Mouse (Mus musculus): ENCODE results near the gene Gm20696.

The Gm20696 gene

DNA sequence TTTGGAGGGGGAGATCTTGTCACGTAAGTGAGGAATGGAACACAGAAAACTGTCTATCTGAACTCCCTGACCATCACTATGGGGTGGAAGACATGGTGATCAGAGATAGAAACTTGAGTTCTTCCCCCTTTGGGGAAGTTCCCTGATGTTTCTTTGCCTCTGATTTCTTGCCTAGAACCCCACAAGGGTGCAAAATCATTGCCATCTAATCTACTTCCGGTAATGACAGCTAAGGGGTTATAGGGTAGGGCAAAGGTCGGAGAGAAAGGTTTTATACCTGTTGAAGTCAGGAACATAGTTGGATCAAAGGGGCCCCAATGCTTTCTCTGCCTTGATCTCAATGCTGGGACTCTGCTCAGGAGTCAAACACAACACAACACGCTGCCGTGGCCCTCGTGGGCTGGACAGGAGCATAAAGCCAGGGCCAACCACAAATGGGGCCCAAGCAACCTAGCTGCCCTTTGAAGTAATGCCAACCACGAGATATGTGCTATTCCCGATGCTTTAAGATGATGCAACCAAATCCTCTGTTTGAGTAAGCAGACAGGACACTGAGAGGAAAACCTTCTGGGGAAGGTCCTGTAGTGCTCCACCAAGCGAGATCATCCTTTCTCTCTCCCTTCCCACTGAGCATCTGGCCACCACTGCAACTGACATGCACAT lies 307.4 kb downstream of the Gm20696 start:
- DNase-seq (ENCODE audit: low spot score): peak; percentile 77

DNA sequence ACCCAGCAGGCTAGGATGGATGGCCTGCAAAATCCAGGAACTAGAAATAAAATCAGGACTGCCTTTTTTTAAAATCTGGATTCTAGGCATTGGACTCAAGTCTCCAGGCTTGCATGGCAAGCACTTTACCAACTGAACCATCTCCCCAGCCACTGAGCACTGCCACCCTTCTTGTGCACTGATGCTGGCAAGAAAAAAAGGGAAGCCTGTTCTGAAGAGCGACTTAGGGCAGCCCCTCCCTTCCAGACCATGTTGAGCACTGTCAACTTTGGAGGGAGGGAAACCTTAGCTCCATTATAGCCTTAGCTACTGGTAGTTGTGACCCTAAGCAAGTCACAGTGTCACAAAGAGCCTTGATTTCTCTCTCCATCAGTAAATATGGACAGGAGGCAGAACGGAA lies 308.7 kb downstream of the Gm20696 start:
- DNase-seq (ENCODE audit: low spot score): no peak

DNA sequence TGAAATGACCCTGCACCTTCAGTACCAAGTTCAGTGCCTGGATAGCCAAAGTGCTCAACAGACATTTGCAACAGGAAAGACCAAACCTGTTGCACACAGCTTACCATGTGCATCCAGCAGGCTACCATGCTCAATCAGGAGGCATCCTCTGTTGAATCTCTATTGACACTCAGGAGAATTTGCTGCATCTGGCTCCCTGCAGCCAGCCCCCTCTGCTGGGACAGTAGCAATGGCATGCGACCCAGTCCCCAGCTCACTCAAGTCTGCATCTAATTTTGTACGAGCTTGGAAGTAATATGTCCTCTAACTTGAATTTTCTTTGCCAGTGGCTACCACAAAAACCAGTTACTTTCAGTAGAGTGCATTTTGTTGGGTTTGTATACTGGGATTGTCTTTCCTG lies 312.3 kb downstream of the Gm20696 start:
- no peak for DNase-seq (ENCODE audit: low spot score)

GRCm38 (mm10) chr6:99353441-99353840 lies 313.2 kb downstream of the Gm20696 start:
- no peak for DNase-seq (ENCODE audit: low spot score)

DNA sequence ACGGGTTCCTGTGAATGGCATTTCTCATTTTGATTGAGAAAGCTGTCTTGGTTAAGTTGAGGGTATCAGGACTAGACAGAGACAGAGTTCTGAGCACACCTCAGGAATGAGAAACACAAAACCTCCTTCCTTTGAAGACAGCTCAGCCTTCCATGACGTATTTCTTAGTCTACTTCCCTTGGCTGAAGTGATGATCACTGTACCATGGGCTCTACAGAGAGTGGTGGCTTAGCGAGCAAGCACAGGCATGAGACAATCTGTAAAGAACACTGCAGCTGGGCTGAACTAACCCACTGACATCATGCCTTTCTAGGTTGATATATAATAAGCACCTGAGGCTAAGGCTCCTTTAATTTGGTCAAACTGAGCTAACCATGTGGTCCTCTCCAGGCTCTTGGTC lies 316.0 kb downstream of the Gm20696 start:
- no peak for DNase-seq (ENCODE audit: low spot score)

- DNase-seq (ENCODE audit: low spot score): no peak
These were observed 316.4 kb downstream of the Gm20696 start for GRCm38 (mm10) chr6:99350156-99350555.

DNA sequence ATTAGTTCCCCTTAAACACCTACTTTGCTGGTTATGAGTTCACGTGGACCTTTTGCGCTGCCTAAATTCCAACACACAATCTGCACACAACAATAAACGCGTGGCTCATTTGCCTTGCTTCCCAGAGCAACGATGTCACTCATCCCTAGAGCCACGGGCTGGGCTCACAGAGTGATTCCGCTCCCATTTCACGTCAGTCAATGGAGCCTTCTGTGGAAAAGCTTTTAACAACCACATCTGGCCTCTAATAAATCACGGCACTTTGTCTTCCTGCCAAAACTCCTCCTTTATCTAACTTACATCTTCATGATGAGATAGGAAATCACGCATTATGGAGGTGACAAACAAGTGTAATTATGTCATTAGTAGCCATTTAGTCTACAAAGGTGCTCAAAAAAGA lies 318.8 kb downstream of the Gm20696 start:
- DNase-seq (ENCODE audit: low spot score): no peak

DNA sequence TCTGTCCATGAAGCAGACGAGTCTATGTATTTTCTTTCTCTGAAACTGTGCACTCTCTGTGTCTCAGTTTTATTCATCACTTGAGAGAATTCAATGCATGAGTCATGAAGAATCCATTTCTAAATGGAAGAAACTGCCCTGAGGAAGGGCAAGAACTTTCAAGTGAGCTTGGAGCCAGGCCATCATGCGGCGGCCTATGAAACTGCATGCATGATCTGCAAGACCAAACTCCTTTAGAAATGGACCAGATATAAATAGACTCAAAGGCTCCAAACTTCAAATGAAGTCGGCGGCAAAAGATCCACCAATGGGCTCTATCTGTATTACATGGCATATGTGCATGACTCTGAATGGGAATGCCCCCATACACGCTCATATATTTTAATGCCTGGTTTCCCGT lies 321.6 kb downstream of the Gm20696 start:
- DNase-seq (ENCODE audit: low spot score): no peak

DNA sequence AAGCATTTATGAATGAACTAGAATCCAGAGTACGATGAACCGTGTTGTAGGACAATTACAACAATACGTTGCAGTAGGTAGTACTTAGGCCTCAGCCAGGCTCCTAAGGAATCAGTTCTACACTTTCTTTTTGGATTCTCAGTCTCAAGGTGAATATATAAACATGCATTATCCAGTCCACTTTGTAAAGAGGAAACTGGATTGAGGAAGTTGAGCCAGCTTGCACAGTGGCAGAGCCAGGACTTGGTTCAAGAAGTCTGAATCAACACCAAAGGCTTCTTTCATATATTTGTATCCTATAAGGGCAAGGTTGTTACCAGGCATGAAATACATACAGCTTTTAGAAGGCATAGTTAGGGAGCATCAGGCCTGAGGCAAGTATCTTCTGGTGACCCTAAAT lies 322.2 kb downstream of the Gm20696 start:
- no peak for DNase-seq (ENCODE audit: low spot score)

GRCm38 (mm10) chr6:99343815-99344214 lies 322.8 kb downstream of the Gm20696 start:
- no peak for DNase-seq (ENCODE audit: low spot score)

- DNase-seq (ENCODE audit: low spot score): no peak
These were observed 324.2 kb downstream of the Gm20696 start for GRCm38 (mm10) chr6:99342416-99342815.

GRCm38 (mm10) chr6:99340902-99341301 lies 325.7 kb downstream of the Gm20696 start:
- DNase-seq (ENCODE audit: low spot score): no peak

DNA sequence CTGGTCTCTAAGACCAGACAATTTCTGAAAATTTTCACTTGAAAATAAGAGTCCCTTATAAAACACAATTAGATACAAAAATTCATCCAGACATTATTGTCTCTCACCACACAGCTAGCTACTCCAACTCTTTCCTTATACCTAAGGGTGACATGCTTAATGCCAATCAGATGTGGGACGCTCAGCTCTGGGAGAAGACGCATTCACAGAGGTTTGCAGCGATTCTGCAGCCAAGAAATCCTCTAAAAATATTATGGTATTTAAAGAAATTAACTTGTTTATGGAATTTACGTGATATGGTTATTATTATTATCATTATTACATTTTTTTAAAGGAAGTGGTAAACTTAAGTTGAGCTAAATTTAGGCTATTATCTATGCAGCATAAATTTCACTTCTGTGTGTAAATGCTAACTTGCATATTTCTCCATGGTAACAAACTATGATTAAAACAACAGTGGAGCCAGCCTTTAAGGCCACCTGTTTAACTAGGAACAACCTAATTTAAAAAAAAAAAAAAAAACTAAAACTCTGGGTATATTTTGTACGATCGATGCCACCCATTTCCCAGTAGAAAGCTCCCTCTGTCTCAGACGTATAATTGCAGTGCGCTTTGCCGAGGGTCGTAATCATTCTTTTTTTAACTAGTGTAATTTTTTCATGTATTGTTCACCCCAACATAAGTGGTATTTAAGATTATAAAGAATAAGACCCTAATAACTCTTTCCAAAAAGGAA lies 326.4 kb downstream of the Gm20696 start:
- DNase-seq (ENCODE audit: low spot score): no peak

GRCm38 (mm10) chr6:99339343-99339620 lies 327.3 kb downstream of the Gm20696 start:
- DNase-seq (ENCODE audit: low spot score): no peak

GRCm38 (mm10) chr6:99338593-99339342 lies 327.8 kb downstream of the Gm20696 start:
- DNase-seq (ENCODE audit: low spot score): no peak

GRCm38 (mm10) chr6:99338174-99338573 lies 328.4 kb downstream of the Gm20696 start:
- no peak for DNase-seq (ENCODE audit: low spot score)

DNA sequence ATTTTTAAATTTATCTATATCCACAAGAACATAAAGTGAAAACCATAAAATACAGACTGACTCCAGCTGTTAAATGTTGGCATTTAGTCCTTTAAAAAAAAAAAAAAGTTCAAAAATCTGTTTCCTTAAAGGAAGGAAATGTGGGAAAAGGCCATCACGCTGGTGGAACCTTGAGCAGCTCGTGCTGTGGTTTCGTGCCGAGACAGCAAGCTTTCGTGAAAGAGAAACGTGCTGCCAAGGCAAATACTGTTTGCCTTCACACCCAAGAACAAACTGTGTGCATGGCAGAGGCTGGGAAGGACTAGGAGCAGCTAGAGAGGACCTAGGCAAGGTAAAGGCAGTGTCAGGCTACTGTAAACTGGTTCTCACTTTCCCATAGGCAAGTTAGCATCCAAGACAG lies 329.0 kb downstream of the Gm20696 start:
- DNase-seq (ENCODE audit: low spot score): no peak

GRCm38 (mm10) chr6:99336191-99336590 lies 330.4 kb downstream of the Gm20696 start:
- DNase-seq (ENCODE audit: low spot score): no peak

DNA sequence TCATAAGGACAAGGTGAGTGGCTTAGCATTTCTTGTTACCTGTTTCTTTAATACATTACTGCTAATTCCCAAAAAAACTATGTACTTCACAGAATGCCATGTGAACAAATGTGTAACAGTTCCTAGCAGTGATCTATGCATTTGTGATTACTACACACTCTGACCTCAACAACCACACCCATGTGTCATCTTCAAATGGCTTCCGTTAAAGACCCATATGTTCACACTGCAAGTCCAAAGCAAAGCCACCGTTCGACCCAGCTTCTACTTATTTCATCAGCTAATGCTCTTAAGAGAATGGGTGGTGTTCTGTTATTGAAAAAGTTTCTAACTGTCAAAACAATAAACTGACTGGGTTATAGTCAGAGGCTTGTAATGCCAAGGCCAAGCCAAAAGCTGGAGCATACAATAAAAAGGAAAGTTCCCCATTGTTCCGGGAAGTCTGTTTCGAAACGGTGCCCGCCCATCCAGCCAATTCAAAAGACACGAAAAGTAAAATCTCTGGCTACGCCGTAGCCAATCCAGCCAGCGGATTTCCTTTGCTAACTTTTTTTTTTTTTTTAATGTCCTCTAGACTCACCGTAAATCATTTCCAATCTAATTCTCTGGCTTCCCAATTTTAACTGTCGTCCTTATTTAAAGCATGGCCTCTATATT lies 331.3 kb downstream of the Gm20696 start:
- no peak for DNase-seq (ENCODE audit: low spot score)

- DNase-seq (ENCODE audit: low spot score): no peak
These were observed 332.3 kb downstream of the Gm20696 start for GRCm38 (mm10) chr6:99334255-99334654.

DNA sequence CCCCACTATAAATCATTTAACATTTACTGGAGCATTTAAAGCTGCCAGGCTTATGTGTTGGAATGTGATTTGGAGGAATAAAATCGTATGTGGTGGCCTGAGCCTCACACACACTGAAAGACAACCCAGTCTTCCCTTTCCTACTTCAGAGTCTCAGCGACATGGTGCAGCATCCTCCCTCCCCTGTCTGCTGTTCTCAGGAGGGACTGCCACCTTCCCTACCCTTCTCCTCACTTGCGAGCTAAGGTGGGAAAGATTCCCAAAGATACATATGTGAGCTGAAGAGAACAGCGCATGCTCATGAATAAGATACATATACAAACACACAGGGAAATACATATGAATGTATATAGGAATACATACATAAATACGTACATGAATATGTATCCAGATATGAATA lies 333.5 kb downstream of the Gm20696 start:
- no peak for DNase-seq (ENCODE audit: low spot score)

DNA sequence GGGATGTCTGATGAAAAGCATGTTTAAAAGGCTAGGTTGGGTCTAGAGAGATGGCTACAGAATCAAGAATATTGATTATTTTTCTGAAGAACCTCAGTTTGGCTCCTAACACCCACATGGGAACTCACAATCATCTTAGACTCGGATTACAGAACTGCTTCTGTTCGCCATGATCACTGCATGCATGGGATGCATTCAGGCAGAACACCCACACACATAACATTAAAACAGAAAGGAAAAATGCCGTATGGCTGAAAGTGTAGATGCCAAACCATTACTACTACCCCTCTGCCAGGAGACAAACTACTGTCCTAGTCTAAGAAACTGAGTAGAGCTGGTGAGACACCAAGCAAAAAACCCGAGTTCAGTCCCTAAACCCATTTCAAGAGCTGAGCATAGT lies 336.4 kb downstream of the Gm20696 start:
- no peak for DNase-seq (ENCODE audit: low spot score)

GRCm38 (mm10) chr6:99328634-99329033 lies 338.0 kb downstream of the Gm20696 start:
- DNase-seq (ENCODE audit: low spot score): no peak

All from MN1 (cell line).